Mouse (Mus musculus) CH12.LX (cell line): ENCODE data around the gene Gal3st4. TPM values are rescaled to one million over a fixed set of nuclear protein-coding genes. Genes with fewer than 3 reads are reported as not detected.

Source experiments
- DNase-seq: peaks from one replicate; pipeline ENCODE4 v3.0.0-alpha.2; 2013; ENCODE audit errors: extremely low read depth
- H3K27ac ChIP-seq: 2 replicates; pipeline ENCODE4 v1.5.1; 2012; ENCODE audit warnings: low read depth, mild to moderate bottlenecking, control low read depth, moderate library complexity; ENCODE audit not compliant: insufficient read depth
- H3K27me3 ChIP-seq: replicated peaks from 2 replicates; pipeline ENCODE3; 2012; ENCODE audit warnings: inconsistent platforms
- H3K36me3 ChIP-seq, 2 experiments: replicated peaks in 1 of 2; 2 replicates each; pipeline versions ENCODE3 to v1.6.1; 2012; ENCODE audit warnings: inconsistent platforms in 1 of 2, low read length in 1 of 2, mild to moderate bottlenecking in 1 of 2, mixed read lengths in 1 of 2, moderate library complexity in 1 of 2; ENCODE audit not compliant: control insufficient read depth in 1 of 2, insufficient read depth in 1 of 2
- H3K4me1 ChIP-seq, 2 experiments: 2 replicates each; pipeline ENCODE4 v1.6.1; 2012; ENCODE audit warnings: inconsistent platforms in 1 of 2, moderate library complexity in 1 of 2; ENCODE audit not compliant: insufficient read depth in 2 of 2, control insufficient read depth in 1 of 2
- H3K4me2 ChIP-seq: 2 replicates; pipeline ENCODE4 v1.6.1; 2012; ENCODE audit warnings: low read depth, mild to moderate bottlenecking, control low read depth; ENCODE audit not compliant: poor library complexity, insufficient read depth, severe bottlenecking
- H3K4me3 ChIP-seq, 3 experiments: fragments of 150-350 bp in 1 of 3; sonication (generic) in 1 of 3; replicated peaks in 1 of 3; 2 replicates each; pipeline versions ENCODE3 to v1.5.1; 2011 to 2012; ENCODE audit warnings: low read depth in 2 of 3, low read length in 2 of 3, mild to moderate bottlenecking in 2 of 3, moderate library complexity in 2 of 3, control low read depth in 1 of 3, improper control_type of control experiment in 1 of 3, inconsistent platforms in 1 of 3, mixed read lengths in 1 of 3; ENCODE audit not compliant: poor library complexity in 1 of 3
- H3K79me2 ChIP-seq: replicated peaks from 2 replicates; pipeline ENCODE4 v1.6.1; 2012; ENCODE audit warnings: mild to moderate bottlenecking, moderate library complexity; ENCODE audit not compliant: control insufficient read depth, poor library complexity, insufficient read depth, severe bottlenecking; ENCODE audit errors: extremely low read depth
- H3K9ac ChIP-seq: 2 replicates; pipeline ENCODE4 v1.6.1; 2012; ENCODE audit warnings: low read depth, mild to moderate bottlenecking, control low read depth, moderate library complexity; ENCODE audit not compliant: insufficient read depth
- H3K9me3 ChIP-seq: replicated peaks from 2 replicates; pipeline ENCODE3; 2012; ENCODE audit warnings: low read length, inconsistent platforms, mixed read lengths
- CHD2 ChIP-seq: IDR thresholded peaks from 2 replicates; pipeline ENCODE4 v1.6.1; 2011; ENCODE audit warnings: low read length, improper control_type of control experiment
- ETS1 ChIP-seq: conservative IDR thresholded peaks from 2 replicates; pipeline ENCODE4 v1.6.1; 2012; ENCODE audit warnings: low read depth, mild to moderate bottlenecking, inconsistent platforms, low read length, improper control_type of control experiment, moderate library complexity
- JUN ChIP-seq: IDR thresholded peaks from 2 replicates; pipeline ENCODE4 v1.6.1; 2011; ENCODE audit warnings: low read depth, mild to moderate bottlenecking, low read length, improper control_type of control experiment, moderate library complexity; ENCODE audit not compliant: insufficient read depth
- KAT2A ChIP-seq: IDR thresholded peaks from 2 replicates; pipeline ENCODE4 v1.6.1; 2012; ENCODE audit warnings: low read length, improper control_type of control experiment, inconsistent platforms; ENCODE audit not compliant: insufficient replicate concordance
- MAFK ChIP-seq: IDR thresholded peaks from 2 replicates; pipeline ENCODE4 v1.6.1; 2011; ENCODE audit warnings: low read length, improper control_type of control experiment; ENCODE audit not compliant: insufficient replicate concordance
- MEF2A ChIP-seq: IDR thresholded peaks from 2 replicates; pipeline ENCODE4 v1.6.1; 2014; ENCODE audit warnings: low read depth, mild to moderate bottlenecking, inconsistent platforms, low read length, improper control_type of control experiment, borderline replicate concordance
- MXI1 ChIP-seq: IDR thresholded peaks from 2 replicates; pipeline ENCODE4 v1.6.1; 2011; ENCODE audit warnings: mild to moderate bottlenecking, low read depth, low read length, improper control_type of control experiment
- NELFE ChIP-seq: IDR thresholded peaks from 2 replicates; pipeline ENCODE4 v1.6.1; 2011; ENCODE audit warnings: low read depth, low read length, improper control_type of control experiment
- POLR2AphosphoS2 ChIP-seq: IDR thresholded peaks from 2 replicates; pipeline ENCODE4 v1.6.1; 2011; ENCODE audit warnings: low read depth, low read length, improper control_type of control experiment
- SMC3 ChIP-seq: IDR thresholded peaks from 2 replicates; pipeline ENCODE4 v1.6.1; 2011; ENCODE audit warnings: low read depth, low read length, improper control_type of control experiment
- TBP ChIP-seq: conservative IDR thresholded peaks from 2 replicates; pipeline ENCODE4 v1.6.1; 2011; ENCODE audit warnings: low read depth, low read length, improper control_type of control experiment
- TCF12 ChIP-seq: IDR thresholded peaks from 2 replicates; pipeline ENCODE4 v1.6.1; 2014; ENCODE audit warnings: low read depth, mild to moderate bottlenecking, inconsistent platforms, low read length, improper control_type of control experiment
- UBTF ChIP-seq: IDR thresholded peaks from 2 replicates; pipeline ENCODE4 v1.6.1; 2012; ENCODE audit warnings: low read depth, mild to moderate bottlenecking, inconsistent platforms, low read length, improper control_type of control experiment, moderate library complexity
- USF2 ChIP-seq: conservative IDR thresholded peaks from 2 replicates; pipeline ENCODE4 v1.6.1; 2011; ENCODE audit warnings: low read depth, low read length, improper control_type of control experiment
- ZNF384 ChIP-seq: IDR thresholded peaks from 2 replicates; pipeline ENCODE4 v1.6.1; 2012; ENCODE audit warnings: low read depth, low read length, improper control_type of control experiment, inconsistent platforms
- dilution Hi-C: fragments of 300-500 bp; cut with MboI; formaldehyde crosslinking; loops from 2 replicates; pipeline ENCODE4 v1.14.3; 2020; ENCODE audit warnings: low sequenced_read_pairs; ENCODE audit not compliant: extremely low pct_unique_long_range_greater_than_20kb, extremely low pct_ligation_motif_present
- in situ Hi-C: fragments of 300-500 bp; cut with MboI; formaldehyde crosslinking; loops from 3 replicates; pipeline ENCODE4 v1.14.3; 2019; ENCODE audit warnings: low sequenced_read_pairs, low pct_ligation_motif_present, low pct_unique_long_range_greater_than_20kb, mixed read lengths
- polyA plus RNA-seq: library from polyadenylated mRNA; unstranded; fragments of >175 nt; gene quantifications from 2 replicates; pipeline ENCODE4 v1.2.1, GENCODE M21; 2012; ENCODE audit warnings: low read depth; ENCODE audit not compliant: insufficient read length
- total RNA-seq, 2 experiments: library from RNA; depleted of rRNA; stranded (reverse); fragments of 300-350 nt in 1 of 2; fragments of >200 nt in 1 of 2; gene quantifications; 2 replicates each; pipeline ENCODE4 v1.2.3; 2012 to 2014

The Gal3st4 gene
- total and polyA plus RNA-seq, 3 experiments = 0.21 TPM; not detected in 2

GRCm38 (mm10) chr5:138268980-138269379 lies 3.7 kb downstream of the Gal3st4 start:
- Histone ChIP-seq H3K4me3 (no peak overlapping the region), H3K27me3 (peaks cover 24% of the 10 kb centered on the region), H3K79me2 (peaks cover 5% of the 10 kb centered on the region; the same call in 1 of the 2 replicates), H3K9me3 (no peaks in the 10 kb centered on the region), H3K27ac (no peak overlapping the region), H3K9ac (no peak overlapping the region), H3K4me2 (no peak overlapping the region), H3K4me1 (peaks cover 0 to 12% of the 10 kb centered on the region in 2 experiments; a peak in 2 of 4 replicates)
- DNase-seq = no peak
- dilution Hi-C loops = no loop called here
- TF ChIP-seq CHD2 = no peak
- TF ChIP-seq MAFK = no peak
- TF ChIP-seq, all 38 proteins: peak for 0
- peaks cover 6 to 30% of the 10 kb centered on the region in 2 experiments for H3K36me3 ChIP-seq
- in situ Hi-C loops = no loop called here

GRCm38 (mm10) chr5:138267114-138267513 lies 5.5 kb downstream of the Gal3st4 start:
- Histone ChIP-seq H3K9ac (no peak overlapping the region), H3K36me3 (peaks cover 10 to 35% of the 10 kb centered on the region in 2 experiments), H3K27me3 (peaks cover 12% of the 10 kb centered on the region), H3K4me2 (no peak overlapping the region), H3K4me1 (peaks cover 8 to 22% of the 10 kb centered on the region in 2 experiments), H3K4me3 (no peak overlapping the region), H3K9me3 (no peaks in the 10 kb centered on the region), H3K79me2 (peaks cover 11% of the 10 kb centered on the region; the same call in 1 of the 2 replicates), H3K27ac (no peak overlapping the region)
- in situ Hi-C loops (no loop called here), dilution Hi-C loops (no loop called here)
- no peak for DNase-seq
- no peak for TF ChIP-seq JUN
- TF ChIP-seq, all 38 proteins: peak for 0

GRCm38 (mm10) chr5:138265712-138266111 lies 6.9 kb downstream of the Gal3st4 start:
- H3K4me3 ChIP-seq = no peak overlapping the region
- H3K4me1 ChIP-seq = peaks cover 8 to 30% of the 10 kb centered on the region in 2 experiments
- no peak overlapping the region for H3K9ac ChIP-seq
- H3K27ac ChIP-seq = no peak overlapping the region
- H3K79me2 ChIP-seq = peaks cover 11% of the 10 kb centered on the region; the same call in 1 of the 2 replicates
- no peak overlapping the region for H3K4me2 ChIP-seq
- in situ Hi-C loops = no loop called here
- H3K27me3 ChIP-seq = no peaks in the 10 kb centered on the region
- no peak for TF ChIP-seq UBTF
- no peak for TF ChIP-seq TCF12
- no peak for TF ChIP-seq MAFK
- TF ChIP-seq ETS1 = no peak
- no peak for TF ChIP-seq POLR2AphosphoS2
- no peak for TF ChIP-seq MXI1
- TF ChIP-seq USF2 = no peak
- TF ChIP-seq KAT2A = no peak
- TF ChIP-seq SMC3 = no peak
- TF ChIP-seq ZNF384 = no peak
- no peak for TF ChIP-seq TBP
- no peak for TF ChIP-seq NELFE
- no peak for TF ChIP-seq MEF2A
- TF ChIP-seq, all 38 proteins: peak for 0
- dilution Hi-C loops = no loop called here
- DNase-seq = no peak
- Histone ChIP-seq H3K9me3 (no peaks in the 10 kb centered on the region), H3K36me3 (peaks cover 22 to 49% of the 10 kb centered on the region in 2 experiments)
